Mouse (Mus musculus): ENCODE data around the gene Cgref1.

The Cgref1 gene

GRCm38 (mm10) chr5:30950451-30950850, 5.1 kb upstream of the Cgref1 start:
- in situ Hi-C loops (cut with MboI; ENCODE audit: low sequenced_read_pairs): no loop called here

GRCm38 (mm10) chr5:30949654-30950326, 4.4 kb upstream of the Cgref1 start:
- in situ Hi-C loops (cut with MboI; ENCODE audit: low sequenced_read_pairs): no loop called here

GRCm38 (mm10) chr5:30948620-30949019, 3.2 kb upstream of the Cgref1 start:
- in situ Hi-C loops (cut with MboI; ENCODE audit: low sequenced_read_pairs): no loop called here

- in situ Hi-C loops (cut with MboI; ENCODE audit: low sequenced_read_pairs): no loop called here
Observed at GRCm38 (mm10) chr5:30944344-30944743, 1.0 kb downstream of the Cgref1 start.

GRCm38 (mm10) chr5:30943004-30943403, 2.4 kb downstream of the Cgref1 start:
- in situ Hi-C loops (cut with MboI; ENCODE audit: low sequenced_read_pairs): no loop called here

GRCm38 (mm10) chr5:30934725-30935461, 10.5 kb downstream of the Cgref1 start:
- in situ Hi-C loops (cut with MboI; ENCODE audit: low sequenced_read_pairs): no loop called here

- in situ Hi-C loops (cut with MboI; ENCODE audit: low sequenced_read_pairs): no loop called here
Observed at GRCm38 (mm10) chr5:30933705-30934104, 11.7 kb downstream of the Cgref1 start.

GRCm38 (mm10) chr5:30931378-30931777, 14.0 kb downstream of the Cgref1 start:
- in situ Hi-C loops (cut with MboI; ENCODE audit: low sequenced_read_pairs): no loop called here

- in situ Hi-C loops (cut with MboI; ENCODE audit: low sequenced_read_pairs): no loop called here
Observed at GRCm38 (mm10) chr5:30930846-30931245, 14.5 kb downstream of the Cgref1 start.

GRCm38 (mm10) chr5:30930121-30930520, 15.3 kb downstream of the Cgref1 start:
- in situ Hi-C loops (cut with MboI; ENCODE audit: low sequenced_read_pairs): no loop called here

GRCm38 (mm10) chr5:30927945-30928529, 17.4 kb downstream of the Cgref1 start:
- in situ Hi-C loops (cut with MboI; ENCODE audit: low sequenced_read_pairs): no loop called here

- in situ Hi-C loops (cut with MboI; ENCODE audit: low sequenced_read_pairs): no loop called here
Observed at GRCm38 (mm10) chr5:30926073-30926472, 19.3 kb downstream of the Cgref1 start.

GRCm38 (mm10) chr5:30925217-30925616, 20.2 kb downstream of the Cgref1 start:
- in situ Hi-C loops (cut with MboI; ENCODE audit: low sequenced_read_pairs): no loop called here

- in situ Hi-C loops (cut with MboI; ENCODE audit: low sequenced_read_pairs): no loop called here
Observed at GRCm38 (mm10) chr5:30924614-30925013, 20.8 kb downstream of the Cgref1 start.

GRCm38 (mm10) chr5:30923119-30923518, 22.3 kb downstream of the Cgref1 start:
- in situ Hi-C loops (cut with MboI; ENCODE audit: low sequenced_read_pairs): no loop called here

- in situ Hi-C loops (cut with MboI; ENCODE audit: low sequenced_read_pairs): no loop called here
Observed at GRCm38 (mm10) chr5:30922581-30923041, 22.8 kb downstream of the Cgref1 start.

GRCm38 (mm10) chr5:30921256-30922033, 23.9 kb downstream of the Cgref1 start, which contains the start of gene Khk:
Khk (plus strand) TSS chr5:30921431.
- in situ Hi-C loops (cut with MboI; ENCODE audit: low sequenced_read_pairs): no loop called here

GRCm38 (mm10) chr5:30920621-30921020, 24.8 kb downstream of the Cgref1 start:
- in situ Hi-C loops (cut with MboI; ENCODE audit: low sequenced_read_pairs): no loop called here

GRCm38 (mm10) chr5:30919831-30920614, 25.4 kb downstream of the Cgref1 start:
- in situ Hi-C loops (cut with MboI; ENCODE audit: low sequenced_read_pairs): no loop called here

GRCm38 (mm10) chr5:30918691-30919090, 26.7 kb downstream of the Cgref1 start:
- in situ Hi-C loops (cut with MboI; ENCODE audit: low sequenced_read_pairs): no loop called here

All from CH12F3 (cell line).